Mouse (Mus musculus) urinary bladder, postnatal 14 days (tissue): ENCODE data around the gene Atxn2.
"Not testable (repeated sequence)": the region's sequence is repeated elsewhere in the genome, so short reads cannot be mapped to it uniquely, and the experiment has no call there.

Experiments used
- DNase-seq: peaks from one replicate; pipeline ENCODE4 v3.0.0; 2021; ENCODE audit warnings: low spot score

Gene Atxn2

DNA sequence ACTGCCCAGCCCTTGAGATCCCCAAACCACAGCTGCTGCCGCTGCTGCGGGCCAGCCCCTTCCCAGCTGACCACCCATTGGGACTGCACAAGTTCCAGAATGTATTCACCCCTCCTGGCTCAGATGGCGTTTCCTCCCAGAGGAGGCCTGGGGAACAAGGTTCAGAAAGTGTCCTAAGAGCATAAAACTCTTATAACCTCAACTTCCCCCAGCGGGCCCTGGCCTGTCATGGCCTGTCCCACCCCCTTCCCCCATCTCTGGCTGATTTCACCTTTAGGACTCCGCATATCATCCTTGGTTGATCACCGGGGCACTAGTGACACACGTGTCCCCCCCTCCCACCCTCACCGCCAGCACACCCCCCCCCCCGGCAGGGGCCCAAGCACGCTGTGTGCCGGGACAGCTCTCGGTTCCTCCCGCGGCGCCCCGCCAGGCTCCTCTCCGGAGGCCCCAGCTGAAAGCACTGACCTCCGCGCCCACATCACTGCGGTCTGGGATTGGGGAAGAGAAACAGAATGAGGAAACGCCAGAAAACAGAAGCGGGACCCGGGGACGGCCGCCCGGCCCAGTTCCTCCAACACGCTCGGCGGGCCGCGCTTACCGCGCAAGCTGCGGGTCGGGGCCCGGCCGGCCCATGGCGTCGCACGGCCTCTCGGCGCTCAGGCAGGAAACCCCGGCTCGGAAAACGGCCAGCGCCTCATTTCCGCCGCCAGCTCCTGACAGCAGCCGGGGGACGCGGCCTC is 125.0 kb downstream of the Atxn2 start:
- no peak for DNase-seq

DNA sequence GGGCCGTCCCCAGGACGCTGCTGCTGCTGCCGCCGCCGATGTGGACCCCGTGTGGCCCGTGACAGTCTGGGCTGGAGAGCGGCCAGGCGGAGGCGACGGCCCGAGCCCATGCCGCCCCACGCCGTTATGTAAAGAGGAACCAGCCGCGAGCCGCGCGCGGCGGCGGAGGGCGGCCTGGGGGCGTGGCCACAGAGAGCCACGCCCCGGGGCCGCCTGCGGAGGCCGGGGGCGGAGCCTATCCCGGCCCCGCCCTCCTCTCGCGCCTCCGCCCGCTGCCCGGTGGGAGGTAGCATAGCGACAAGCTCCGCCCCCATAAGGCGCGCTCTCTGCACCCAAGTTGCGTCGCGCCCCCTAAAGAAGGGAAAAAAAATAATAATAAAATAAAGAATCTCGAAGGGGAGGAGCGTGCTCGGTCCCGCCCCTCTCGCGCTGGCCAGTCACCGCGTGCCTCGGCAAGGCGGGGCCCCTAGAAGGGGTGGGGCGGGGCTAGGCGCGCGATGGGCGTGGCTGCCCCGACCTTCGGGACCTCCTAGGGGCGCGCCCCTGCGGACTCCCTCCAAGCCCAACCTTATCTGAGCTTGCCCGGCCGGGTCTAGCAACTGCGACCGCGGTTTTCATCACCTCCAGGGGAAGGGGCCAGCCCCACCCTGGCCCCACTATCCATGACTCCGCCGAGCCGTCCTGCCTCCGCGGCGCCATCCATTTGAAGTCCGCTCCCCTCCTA is 125.7 kb downstream of the Atxn2 start:
- peak; percentile 93 for DNase-seq

DNA sequence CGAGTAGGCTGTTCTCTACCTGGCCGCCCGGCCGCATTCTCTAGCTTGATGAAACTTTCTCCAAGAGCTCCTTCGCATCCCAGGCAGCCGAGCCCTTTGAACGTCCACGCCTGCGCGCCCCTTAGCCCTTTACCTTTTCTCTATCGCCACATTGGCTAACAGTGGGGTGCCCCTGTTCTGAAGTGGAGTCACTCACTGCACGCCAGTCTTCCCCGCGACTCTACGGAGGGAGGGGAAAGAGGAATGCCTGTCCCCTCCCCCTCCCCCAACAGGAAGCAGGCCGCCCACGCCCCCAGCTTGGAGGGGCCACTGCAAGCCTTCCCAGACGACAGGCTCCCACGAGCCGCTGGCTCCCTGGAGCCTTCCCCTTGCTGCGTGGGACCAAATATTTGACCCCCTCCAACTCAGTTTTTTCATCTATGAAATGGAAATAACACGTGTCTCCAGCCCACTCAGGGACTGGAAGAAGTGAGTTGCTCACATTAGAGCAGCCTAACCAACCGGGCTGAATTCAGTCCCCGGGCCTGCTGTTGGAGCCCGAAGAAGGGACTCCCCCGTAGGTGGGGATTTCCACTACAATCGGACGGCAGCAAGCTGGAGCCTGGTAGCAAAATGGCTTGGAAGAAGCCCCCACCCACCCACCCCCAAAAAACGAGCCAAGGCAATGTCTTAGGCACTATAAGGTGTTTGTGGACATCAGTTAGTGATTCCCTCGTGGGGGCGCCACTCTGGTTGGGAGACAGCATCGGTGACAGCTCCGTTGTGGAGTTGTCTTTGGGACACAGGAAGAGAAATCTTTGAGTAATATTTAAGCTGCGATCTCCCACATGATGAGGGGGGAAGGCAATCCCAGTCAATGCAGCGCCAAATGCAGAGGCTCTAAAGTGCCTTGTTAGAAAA is 126.6 kb downstream of the Atxn2 start, which contains the start of gene Sh2b3:
Gene Sh2b3 (minus strand): TSS at position 206 of the 900 bp plus-strand sequence.
- no peak for DNase-seq

DNA sequence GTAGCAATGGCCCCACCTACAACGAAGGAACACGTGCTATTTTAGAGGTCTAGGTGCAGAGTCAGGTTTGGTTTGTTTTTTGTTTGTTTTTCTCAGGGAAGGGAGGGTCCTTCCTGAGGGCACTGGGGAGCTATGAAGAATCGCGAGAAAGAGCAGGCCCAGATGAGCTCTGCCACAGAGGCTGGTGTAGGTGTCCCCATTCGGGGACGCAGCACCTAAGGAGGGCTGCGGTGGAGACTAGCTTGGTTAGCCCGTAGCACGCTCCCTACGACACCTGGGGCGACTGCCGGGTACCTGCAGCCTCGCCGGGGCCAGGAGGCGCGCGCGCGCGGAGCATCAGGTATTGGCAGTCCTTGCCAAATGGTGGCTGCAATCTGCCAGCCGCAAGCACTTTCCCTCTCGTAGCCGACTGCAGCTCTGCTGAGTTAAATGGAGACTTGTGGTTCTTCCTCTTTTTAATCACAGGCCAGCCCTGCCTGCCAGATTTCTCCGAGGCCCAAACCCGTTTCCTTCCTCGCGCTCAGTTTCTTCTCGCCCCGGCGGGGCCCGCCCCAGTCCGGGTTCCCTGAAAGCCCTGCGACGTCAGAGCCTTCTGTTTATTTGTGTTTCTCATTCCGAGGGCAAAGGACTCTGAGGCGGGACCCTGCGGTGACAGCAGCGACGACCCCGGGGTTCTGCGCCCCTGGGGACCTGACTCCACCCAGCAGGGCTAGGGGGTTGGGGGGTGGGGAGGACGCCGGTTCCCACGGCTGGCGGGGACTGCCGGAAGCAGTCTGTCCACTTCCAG is 127.4 kb downstream of the Atxn2 start:
- DNase-seq: peak; percentile 60

DNA sequence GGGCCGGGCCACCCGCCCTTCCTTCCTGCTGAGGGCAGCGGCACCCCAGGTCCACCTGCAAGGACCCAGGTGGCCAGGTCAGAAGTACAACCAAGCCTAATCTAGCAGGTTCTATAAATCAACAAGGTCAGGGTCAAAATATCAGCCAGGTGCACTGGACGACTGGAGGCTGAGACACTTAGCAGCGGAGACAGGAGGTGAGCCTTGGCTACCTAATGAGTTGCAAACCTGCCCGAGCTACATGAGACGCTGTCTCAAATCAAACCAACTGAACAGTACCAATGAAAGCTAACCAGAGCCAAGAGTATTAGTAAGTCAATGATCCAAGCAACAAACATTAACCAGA is 128.0 kb downstream of the Atxn2 start:
- no peak for DNase-seq

DNA sequence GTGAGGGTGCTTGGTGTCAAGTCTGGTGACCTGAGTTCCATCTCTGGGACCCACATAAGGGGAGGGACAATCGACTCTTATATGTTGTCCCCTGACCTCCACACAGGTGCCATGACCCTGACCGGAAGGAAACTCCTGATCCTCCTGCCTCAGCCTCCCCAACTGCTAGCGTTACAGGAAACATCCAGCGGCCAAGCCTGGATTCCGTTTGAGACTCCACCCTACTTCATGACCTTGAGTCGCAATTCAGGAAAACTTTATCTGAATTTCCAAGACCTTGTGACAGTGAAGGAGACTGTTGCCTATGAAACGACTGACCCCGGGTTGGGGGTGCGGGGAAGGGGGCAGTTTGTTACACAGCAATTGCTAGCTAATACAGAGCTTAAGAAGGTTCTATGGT is 130.4 kb downstream of the Atxn2 start:
- no peak for DNase-seq

DNA sequence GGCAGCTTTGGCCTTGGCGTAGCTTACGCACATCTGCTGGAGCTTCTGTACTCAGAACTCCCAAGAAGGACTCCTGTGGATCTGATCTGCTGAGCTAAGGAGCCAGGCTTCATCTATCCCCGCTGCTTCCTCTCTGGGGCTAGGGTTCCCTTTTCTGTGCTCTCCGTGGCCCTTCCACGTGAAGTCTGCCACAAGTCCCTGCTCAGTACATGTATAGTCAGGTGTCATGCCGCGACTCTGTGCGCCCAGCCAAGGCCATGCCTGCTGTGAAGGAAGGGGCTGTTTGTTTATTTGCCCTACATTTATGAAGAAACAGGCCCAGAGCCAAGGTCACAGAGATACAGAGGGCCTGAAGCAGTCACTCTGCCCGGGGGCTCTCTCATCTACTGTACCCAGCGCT is 130.8 kb downstream of the Atxn2 start:
- DNase-seq: no peak

DNA sequence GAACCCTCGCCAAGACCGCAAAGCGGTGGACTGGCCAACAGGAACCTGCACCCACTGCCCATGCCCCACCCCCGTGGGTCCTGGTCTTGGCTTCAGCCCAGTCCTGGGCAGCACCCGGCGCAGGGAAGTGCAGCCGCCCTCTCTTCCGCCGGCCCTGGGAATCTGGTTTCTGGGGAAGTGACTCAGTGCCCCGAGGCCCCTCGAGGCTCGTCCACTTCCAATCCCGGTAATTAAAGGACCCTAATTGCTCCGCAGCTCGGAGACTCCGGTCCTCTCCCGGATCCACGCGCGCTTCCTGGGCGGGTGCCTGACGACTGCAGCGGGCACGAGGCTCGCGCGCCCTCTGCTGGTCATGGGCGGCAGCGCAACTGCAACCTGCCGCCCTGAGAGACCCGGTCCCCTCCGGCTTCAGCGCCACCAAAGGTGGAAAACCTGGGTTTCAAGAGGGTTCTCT is 131.6 kb downstream of the Atxn2 start:
- DNase-seq: peak; percentile 87

DNA sequence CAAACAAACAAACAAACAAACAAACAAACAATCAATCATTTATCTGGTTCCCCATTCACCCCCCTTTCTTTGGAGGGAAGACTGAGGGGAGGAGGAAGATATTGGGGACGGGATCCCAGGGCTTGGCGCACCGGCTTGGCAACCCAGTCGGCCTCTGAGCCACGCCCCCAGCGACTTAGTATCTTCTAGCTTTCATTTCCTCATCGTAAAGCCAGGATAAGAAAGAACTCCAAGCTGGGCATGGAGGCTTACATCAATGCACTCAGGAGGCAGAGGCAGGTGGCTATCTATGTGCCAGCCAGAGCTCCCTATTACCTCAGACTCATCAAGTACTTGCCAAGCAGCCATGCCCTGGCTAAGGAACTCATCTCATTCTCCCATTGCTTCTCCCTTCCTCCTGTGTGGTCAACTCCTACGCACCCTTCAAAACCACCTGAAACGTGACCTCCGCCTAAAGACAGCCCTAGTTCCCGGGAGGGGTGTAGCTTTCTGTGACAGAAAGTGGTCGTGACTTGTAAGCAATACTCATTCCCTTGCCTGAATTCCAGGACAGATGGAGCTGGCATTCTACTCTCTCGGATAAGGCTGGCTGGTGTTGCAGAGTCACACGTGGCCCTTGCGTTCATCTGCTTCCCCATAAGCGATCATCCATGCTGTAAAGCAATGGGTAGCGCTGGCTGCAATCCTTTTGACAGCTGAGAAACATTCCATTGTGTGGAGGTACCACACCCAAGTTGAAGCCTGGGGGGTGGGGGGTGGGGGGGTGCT is 132.2 kb downstream of the Atxn2 start:
- DNase-seq: peak; percentile 67

DNA sequence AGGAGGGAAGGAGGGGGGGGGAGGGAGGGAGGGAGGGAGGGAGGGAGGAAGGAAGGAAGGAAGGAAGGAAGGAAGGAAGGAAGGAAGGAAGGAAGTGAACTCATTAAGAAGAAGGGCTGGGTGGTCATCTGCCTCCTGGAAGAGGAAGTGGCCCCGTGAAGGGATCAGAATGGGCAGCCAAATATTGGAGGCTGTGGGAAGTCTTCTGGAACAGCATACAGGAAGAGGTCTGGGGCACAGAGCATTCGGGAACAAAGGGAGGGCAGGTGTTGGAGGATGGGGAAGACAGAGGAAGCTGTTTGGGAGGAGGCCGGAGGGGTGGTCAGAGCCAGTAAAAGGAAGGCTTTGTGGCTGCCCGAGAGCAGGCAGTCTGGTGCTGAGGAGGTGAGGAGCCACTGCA is 134.2 kb downstream of the Atxn2 start:
- DNase-seq: no peak

DNA sequence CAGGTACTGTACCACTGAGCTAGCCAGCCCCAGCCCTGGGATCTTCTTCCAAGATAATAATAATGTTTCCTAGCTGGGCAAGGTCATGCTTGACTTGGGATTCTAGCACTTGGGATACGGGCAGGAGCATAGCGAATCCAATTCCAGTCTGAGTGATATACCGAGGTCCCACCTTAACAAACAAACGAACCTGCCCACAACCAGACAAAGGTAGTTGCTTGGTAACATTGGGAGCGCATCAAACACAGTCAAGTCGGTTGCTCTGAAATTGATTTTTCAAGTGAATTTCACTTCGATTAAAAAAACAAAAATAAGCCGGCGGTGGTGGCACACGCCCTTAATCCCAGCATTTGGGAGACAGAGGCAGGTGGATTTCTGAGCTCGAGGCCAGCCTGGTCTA is 135.2 kb downstream of the Atxn2 start:
- no peak for DNase-seq

DNA sequence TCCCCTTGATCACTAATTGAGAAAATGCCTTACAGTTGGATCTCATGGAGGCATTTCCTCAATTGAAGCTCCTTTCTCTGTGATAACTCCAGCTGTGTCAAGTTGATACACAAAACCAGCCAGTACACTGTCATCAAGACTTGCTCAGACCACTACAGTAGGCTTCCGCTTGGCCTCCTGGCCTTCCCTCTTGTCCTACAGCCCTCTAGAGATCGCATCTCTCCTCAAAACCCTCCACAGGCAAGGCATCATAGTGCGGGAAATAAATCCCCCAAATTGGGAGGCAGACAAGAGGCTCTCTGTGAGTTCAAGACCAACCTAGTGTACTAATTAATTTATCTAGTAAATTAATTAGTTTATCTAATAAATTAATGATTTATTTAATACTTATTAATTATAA is 136.1 kb downstream of the Atxn2 start:
- not testable (repeated sequence) for DNase-seq

DNA sequence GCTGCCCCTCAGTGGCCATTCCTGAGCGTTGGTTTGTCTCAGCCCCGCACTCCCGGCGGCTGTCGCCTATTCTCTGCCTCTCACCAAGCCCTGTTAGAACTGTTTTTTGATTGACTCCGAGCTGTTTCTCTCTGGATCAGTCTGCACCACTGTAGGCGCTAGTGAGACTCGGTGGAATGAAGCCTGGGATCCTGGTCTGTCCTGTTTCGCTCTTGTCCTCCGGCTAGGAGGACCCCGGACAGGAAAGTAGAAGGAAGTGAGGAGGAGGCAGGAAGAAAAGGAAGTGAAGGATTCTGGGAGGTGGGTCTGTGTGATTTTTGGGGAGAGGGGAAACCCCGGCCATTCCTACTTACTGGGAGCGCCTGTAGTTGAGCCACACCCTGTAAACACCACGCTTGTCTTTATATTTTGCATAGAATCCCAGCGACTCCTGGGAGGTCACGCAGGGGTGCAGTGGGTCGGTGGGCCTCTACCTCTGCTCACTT is 136.9 kb downstream of the Atxn2 start:
- peak; percentile 54 for DNase-seq

DNA sequence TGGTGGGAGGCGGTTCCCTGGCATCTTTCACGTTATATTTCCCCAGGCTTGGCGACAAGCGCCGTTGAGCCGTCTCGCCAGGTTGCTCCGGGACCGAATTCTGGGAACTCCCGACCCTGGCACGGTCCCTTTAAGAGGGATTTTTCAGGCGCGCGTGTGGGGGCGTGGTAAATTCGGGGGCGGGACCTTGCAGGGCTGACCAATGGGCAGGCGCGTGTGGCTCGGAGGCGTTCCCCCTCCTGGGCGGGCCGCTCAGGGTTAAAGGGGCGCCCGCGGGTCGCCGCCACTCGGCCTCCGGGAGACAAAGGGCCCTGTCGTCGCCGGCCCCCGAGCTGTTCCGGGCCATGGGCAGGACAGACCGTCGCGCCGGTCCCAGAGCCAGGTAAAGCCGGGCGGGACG is 137.6 kb downstream of the Atxn2 start, which contains the start of gene Pheta1:
Gene Pheta1 (plus strand): TSS at position 242 of the 400 bp plus-strand sequence.
- DNase-seq: peak; percentile 93

DNA sequence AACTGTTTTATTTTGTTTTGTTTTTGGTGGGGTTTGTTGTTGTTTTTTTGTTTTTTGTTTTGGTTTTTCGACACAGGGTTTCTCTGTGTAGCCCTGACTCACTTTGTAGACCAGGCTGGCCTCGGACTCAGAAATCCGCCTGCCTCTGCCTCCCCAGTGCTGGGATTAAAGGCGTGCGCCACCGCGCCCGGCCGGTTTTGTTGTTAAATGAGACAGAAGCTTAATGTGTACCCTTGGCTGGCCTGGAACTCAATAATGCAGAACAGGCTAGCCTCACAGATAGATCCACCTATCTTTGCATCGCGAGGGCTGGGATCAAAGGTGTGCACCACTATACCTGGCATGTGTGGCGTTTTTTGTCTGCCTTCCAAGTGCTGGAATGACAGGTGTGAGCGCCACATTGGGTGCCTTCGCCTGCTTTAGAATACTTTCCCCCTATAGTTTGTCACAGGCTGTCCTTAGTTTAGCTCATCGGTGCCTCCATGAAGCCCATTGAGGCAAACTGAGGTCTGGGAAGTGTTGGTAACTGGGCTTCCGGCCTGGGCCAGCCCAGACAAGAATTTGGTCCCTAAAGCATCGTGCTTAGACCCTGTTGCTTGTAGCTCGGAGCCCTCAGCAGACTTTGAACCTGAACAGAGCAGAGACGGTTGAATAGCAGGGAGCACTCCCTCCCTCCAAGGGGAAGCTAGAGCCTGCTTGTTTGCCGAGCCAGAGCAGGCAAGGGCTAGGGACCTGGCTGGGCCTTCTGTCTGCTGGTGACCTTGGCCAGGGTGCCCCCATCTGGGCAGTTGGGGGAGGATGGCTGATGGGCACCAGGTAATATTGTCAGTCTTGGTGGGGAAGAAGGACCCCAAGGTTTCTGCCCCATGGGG is 138.6 kb downstream of the Atxn2 start:
- DNase-seq: no peak

DNA sequence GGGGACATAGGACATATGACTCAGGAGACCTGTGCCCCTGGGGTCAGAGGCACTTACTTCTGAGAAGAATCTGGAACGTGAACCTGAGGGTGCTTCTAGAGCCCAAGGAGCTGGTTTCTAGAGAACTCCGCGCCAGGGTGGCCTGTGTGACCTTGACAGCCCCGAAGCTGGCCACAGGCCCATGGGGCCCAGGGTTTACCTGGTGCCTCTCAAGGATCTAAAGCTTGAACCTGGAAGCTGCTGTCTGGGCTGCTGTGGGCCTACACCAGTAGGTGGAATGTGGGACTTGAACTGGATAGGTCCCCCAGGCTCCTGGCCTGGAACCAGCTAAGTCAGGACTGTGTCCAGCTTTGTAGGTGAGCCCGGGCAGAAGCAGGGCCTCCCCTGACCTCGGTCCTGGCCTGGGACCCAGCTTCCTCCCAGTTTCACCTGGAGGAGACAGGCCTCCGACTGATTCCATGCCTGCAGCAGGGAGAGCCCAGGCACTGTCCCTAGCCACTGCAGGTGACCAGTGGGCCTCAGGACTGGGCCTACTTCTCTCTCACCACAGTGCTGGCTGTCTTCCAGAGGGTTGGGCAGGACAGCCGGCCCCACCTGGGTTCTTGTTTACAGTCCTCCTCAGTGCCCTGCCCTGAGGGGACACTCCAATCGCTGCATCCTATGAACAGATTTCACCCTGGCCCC is 142.4 kb downstream of the Atxn2 start:
- peak; percentile 78 for DNase-seq

DNA sequence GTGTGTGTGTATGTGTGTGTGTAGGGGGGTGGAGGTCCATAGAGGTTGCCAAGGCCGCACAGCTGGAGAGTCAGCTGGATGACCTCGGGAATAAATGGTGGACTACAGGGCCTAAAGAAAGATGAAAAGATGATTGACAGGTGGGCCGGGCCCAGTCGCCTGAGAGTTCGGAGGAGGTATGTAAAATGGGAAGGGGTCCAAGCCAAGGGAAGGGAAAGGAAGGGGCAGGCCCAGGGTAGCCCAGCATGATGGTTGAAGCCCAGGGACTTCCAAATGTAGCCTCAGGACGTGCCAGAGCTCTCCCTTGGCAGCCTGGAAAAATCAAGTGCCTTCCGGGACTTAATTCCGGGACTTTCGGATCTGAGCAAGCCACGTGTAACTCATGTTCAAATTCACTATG is 143.6 kb downstream of the Atxn2 start:
- no peak for DNase-seq

DNA sequence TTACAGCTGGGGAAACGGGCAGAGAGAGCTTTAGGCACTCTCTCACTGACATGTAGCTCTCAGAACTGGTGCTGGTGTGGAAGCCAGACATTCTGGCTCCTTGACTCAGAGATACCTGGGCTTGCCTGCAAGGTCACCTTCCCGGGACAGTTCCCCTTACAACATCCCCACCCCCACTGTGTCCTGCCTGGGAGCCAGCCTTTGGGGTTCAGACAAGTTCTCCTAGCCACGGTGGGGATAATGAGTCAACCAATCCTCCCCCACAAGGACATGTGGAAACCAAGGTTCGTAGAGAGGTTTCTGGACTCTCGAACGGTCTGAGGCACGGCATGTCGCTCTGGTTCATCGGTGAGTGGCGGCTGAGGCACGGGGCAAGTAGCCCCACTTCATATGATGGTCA is 145.6 kb downstream of the Atxn2 start:
- DNase-seq: no peak

DNA sequence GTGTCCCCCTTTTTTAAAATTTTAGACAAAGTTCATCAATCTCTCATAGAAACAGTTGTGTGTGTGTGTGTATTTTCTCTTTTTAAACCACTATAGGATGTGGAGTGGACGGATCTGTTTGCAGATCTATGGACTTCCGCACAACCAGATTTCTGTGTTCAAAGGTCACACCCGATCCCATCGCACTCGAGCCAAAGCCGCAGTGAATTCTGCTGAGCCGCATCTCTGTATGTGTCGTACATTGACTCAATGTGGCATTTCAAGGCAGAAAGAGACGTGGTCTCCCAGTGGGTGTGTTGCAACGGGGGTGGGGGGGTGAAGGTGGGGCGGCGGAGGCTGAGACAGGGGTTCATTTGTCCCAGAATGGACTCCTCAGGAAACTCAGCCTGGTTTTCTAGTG is 147.3 kb downstream of the Atxn2 start:
- no peak for DNase-seq
